Mouse (Mus musculus) regulatory T cell (primary cell): ENCODE measurements around the gene Cmtm1.
"Not testable (repeated sequence)": the region's sequence is repeated elsewhere in the genome, so short reads cannot be mapped to it uniquely, and the experiment has no call there.

Experiments used
- in situ Hi-C: fragments of 300-600 bp; cut with MboI, MseI; formaldehyde crosslinking; loops from one replicate; pipeline ENCODE4 v1.15.1; 2025; ENCODE audit warnings: high pct_unique_total_duplicates

The Cmtm1 gene

GRCm38 (mm10) chr8:104321930-104322329, 12.0 kb upstream of the Cmtm1 start, which contains the start of gene Cmtm2b:
Gene Cmtm2b (plus strand): TSS chr8:104322230.
- in situ Hi-C loops = not testable (repeated sequence)

GRCm38 (mm10) chr8:104321267-104321666, 11.3 kb upstream of the Cmtm1 start, which contains the start of gene Gm11020:
Gene Gm11020 (plus strand): TSS chr8:104321567.
- in situ Hi-C loops = not testable (repeated sequence)

DNA sequence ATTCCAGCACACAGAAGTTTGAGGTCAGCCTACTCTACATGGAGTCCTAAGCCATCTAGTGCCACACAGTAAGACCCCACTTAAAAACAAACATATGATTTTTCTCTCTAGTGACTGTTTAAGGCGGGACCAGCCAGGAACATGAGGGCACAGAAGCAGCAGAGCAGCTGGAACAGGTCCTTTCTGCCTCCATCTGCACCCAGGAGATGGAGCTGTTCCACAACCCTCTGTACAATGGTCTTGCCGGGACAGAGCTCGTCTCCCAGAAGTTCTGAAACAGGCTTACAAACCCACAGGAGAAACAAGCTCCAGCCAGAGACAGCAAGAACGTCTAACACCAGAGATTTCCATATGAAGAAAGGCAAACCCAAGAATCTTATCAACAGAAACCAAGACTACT, 3.4 kb upstream of the Cmtm1 start:
- in situ Hi-C loops = no loop called here

- in situ Hi-C loops = not testable (repeated sequence)
Measured at GRCm38 (mm10) chr8:104312023-104312422, 2.1 kb upstream of the Cmtm1 start.

DNA sequence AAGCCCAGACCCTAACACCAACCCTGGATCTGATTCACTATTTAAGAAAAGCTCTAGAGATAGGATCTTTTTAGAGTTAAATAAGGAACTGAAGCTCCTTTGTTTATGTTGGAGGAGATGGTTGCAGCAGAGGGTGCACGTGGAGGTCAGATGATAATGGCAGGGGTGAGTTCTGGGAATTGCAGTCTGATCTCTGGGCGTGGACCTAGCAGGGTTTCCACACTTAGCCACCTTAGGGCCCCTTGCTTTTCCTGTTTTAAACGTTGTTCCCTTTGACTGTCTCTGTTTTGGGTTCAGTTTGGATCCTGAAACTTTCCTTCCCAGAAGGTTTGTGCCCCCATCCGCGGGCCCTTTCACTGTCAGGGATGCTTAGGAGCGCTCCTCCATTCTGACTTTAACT, 1.6 kb downstream of the Cmtm1 start:
- in situ Hi-C loops = loop anchor here (5.0 kb wide), 1 partner anchor 41 kb away; no protein-coding TSS in a partner anchor

DNA sequence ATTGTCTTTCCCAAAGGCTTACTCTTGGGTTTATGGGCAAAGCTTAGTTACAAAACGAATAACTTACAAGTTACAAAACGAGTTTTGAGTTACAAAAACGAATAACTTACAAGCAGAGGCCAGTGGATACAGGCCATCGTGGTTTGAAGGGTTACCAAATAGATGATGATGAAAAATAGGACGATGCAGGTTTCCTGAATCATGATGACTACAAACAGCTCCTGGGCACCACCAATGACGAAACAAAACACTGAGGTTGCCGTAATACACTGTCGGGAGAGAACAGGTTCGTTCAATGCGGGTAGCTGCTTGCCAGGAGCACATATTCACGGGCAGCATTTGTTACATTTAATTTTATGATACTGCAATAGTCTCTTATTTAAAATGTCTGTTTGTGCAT, 5.0 kb downstream of the Cmtm1 start:
- in situ Hi-C loops = loop anchor here (5.0 kb wide), 1 partner anchor 38 kb away; no protein-coding TSS in a partner anchor

- in situ Hi-C loops = not testable (repeated sequence)
Measured at GRCm38 (mm10) chr8:104302536-104302935, 7.4 kb downstream of the Cmtm1 start.

GRCm38 (mm10) chr8:104301577-104301976, 8.4 kb downstream of the Cmtm1 start:
- in situ Hi-C loops = not testable (repeated sequence)

DNA sequence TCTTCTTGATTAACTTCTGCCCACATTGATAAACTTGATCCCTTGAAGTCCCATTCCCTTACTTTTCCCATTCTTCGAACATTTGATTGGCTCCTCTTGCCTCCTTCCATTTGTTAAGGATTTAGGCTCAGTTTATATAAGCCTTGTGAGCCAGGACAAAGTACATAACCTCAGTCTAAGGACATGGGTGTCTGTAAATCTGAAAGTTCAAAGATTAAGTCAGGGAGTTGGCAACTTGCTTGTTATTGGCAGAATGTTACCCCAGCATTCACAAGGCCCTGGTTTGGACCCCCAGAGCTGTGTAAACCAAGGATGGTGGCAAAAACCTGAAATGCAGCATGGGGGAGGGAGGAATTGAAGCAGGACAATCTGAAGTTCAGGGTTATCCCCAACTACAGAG, 15.5 kb downstream of the Cmtm1 start:
- in situ Hi-C loops = no loop called here

DNA sequence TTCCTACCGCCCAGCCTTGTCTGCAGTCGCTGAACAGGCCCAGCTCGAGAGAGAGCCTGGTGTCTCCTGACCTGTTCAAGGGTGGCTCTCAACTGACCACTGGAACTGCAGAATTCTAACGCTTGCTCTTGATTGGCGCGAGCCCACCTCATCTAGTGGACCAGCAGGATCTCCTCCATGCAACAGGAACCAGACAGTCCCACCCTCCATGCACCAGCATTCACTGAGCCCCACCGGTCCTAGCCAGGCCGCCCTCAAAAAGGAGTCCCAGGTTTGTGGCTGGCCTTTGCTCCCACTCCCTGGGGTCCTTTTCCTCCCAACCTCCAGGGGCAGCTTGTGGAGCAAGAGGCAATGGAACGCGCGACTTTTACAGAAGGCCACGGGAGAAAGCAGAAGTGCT, 16.9 kb downstream of the Cmtm1 start, which contains the start of gene Cmtm2a:
TSS of gene Cmtm2a (minus strand) at position 101 of the 400 bp plus-strand sequence.
- in situ Hi-C loops = not testable (repeated sequence)

- in situ Hi-C loops = loop anchor here (5.0 kb wide), 1 partner anchor 38 kb away; no protein-coding TSS in a partner anchor
Measured at GRCm38 (mm10) chr8:104268937-104269440, 41.0 kb downstream of the Cmtm1 start.

DNA sequence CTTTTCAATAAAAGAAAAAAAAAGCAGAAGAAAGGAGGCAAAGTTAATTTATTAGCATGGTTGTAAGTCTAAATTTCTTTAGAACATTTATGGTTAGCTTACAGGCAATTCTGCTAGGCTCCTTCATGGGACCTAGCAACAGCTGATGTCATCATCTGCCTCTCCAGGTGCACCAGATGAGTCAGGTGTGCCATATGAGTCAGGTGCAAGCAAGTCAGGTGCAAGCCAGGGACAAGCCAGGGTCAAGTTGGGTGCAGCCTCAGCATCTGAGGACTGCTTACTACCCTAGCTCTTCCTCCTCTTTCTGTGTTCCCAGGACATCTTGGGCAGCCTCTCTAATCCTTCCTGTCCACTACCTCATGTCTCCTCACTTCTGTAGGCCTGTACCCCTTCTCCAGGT, 41.6 kb downstream of the Cmtm1 start:
- in situ Hi-C loops = loop anchor here (5.0 kb wide), 1 partner anchor 39 kb away; no protein-coding TSS in a partner anchor

- in situ Hi-C loops = not testable (repeated sequence)
Measured at GRCm38 (mm10) chr8:104264271-104264935, 45.5 kb downstream of the Cmtm1 start.

DNA sequence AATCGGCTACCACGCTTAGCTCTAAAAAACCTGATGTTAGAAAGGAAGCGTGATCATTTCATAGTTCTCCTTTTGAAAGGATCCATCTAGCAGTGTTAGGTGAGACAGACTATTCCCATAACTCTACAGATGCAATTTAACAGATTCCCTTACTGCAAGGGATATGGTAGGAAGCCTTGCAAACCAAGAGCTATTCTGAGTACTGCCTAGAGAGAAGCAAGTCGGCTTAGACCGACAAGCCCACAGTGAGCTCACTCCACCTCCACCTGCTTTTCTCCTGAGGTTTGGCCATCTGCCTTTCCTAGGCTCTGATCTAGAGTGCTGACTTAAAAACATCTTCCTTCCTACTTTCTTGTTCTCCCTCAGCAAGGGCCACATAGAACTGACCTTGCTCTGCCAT, 48.1 kb downstream of the Cmtm1 start:
- in situ Hi-C loops = not testable (repeated sequence)

DNA sequence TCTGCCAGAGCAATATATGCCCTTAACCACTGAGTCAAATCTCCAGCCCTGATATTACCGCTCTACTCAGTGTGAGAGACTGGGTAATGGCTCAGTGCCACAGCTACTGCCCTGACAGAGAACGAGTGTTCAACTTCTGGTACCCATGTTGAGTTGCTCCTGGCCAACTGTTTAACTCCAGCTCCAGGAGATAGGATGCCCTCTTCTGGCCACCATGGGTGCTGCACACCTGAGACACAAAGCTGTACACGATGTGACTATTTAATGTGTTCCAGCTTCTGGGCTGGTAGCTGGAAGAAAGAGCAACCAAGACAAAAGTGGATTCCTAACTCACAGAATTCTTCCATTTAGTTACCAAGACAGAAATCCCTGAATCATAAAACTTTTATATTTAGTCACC, 56.9 kb downstream of the Cmtm1 start:
- in situ Hi-C loops = no loop called here

DNA sequence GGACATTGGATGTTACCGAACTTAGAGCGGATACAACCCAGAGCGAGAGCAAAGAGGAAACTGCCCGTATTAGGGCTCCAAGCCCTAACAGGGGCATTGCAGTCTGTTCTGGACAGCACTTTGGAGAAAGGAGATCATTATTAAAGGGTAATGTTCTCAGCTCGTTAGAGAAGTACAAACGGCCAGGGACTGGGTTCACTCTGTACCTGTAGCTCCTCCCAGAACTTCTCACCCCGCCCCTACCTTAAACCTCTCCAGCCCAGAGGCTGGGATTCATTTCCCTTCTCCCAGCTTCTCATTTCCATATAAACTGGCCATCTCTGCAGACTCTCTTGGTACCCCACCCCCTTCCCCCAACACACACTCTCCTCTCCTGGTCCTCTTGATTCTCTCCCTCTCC, 58.5 kb downstream of the Cmtm1 start:
- in situ Hi-C loops = no loop called here

DNA sequence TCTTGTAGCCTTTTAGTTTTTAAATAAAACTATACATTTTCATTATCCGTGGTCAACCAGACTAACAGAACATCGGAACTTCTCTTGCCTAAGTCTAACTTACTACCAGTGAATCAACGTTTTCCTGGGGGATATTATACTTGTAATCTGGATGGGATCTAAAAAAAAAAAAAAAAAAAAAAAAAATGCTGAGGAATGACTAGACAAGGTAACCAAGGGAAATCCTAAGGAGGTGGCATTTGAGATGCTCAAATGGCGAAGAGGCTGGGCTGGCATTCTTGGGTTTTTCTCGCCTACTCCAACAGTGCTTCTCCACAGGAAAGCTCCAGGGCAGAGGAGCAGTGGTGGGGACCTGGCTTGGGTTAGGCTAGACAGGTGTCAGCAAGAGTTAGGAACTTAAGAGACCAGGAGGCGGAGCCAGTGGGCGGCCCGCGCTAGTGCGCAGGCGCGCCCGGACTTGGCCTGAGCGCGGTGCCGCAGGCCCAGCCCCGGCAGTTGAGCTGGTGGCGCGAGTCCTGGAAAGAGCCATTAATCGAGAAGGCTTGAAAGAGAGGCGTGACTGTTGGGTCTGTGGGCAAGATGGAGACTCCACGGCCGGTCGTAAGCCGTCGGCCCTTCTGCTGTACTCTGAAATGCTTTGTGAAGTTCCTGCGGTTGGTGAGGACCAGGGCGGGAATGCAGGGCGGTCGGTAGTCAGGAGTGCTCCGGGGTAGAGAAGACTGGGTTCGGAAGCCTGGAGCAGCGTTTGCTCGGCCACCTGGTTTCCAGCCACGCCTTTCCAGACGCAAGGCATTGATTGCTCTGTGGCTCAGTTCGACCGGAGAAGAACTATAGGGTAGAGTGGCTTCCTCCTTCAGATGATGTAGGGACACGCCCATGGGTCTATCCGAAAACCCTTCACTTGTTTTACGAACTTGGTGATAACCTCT, 59.2 kb downstream of the Cmtm1 start, which contains the start of gene Cklf:
TSS of gene Cklf (plus strand) at position 423 of the 929 bp plus-strand sequence.
- in situ Hi-C loops = no loop called here

DNA sequence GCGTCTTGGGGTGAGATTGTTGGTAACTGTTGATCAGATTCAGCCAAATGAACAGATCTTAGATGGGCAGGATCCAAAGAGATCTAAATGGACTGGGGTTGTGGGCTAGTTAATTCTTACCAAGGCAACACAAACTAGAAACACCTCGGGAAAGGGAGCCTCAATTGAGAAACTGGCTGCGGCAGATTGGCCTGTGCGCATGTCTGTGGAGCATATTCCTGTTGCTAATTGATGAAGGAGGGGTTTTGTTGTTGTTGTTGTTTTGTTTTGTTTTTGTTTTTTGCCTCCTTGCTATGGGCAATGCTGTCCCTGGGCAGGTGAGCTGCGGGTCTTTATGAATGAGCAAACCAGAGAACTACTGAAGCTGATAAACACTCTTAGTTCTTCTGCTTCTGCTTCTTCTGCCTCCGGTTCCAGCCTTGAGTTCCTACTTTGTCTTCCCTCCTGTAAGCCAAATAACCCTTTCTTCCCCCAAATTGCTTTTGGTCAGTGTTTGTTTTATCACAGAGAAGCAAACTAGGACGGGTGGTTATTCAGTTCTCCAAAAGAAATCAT, 60.4 kb downstream of the Cmtm1 start:
- in situ Hi-C loops = loop anchor here (10.0 kb wide), 1 partner anchor 195 kb away; the partner anchor contains the start of gene Dync1li2

DNA sequence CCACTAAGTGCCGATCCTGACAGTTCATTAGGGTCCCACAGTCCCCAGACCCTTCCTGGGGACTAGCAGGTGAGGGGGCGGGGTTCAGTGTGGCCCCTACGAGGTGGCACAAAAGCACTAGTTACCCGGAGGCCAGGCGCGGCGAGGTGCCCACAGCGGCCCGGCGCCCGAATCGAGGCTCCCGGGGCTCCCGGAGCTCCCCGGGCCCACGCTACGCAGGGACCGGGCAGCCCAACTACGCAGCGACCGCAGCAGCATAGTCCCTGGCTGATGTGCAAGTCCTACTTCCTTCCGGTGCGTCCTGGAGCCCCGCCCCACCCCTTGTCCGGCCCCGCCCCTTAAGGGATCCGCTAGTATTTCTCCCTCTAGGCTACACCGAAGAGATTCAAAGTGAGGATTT, 61.7 kb downstream of the Cmtm1 start, which contains the start of gene Tk2:
TSS of gene Tk2 (minus strand) at position 283 of the 400 bp plus-strand sequence.
- in situ Hi-C loops = loop anchor here (10.0 kb wide), 1 partner anchor 197 kb away; the partner anchor contains the start of gene Dync1li2

DNA sequence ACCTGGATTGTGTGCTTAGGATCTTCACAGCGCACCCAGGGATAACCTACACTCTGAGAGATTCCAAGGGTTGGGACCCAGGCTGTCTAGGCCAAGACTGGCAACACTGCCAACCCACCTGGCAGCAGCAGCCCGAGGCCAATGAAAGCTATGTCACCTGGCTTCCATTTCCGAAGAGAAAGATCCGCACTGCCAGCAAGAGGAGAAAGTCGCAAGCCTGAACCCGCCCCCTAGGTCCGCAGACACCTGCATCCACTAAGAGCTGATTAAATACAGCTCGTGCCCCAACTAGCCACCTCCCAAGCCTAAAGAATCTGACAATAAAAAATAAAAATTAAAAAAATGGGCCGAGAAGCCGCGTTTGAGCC, 62.1 kb downstream of the Cmtm1 start:
- in situ Hi-C loops = loop anchor here (10.0 kb wide), 1 partner anchor 197 kb away; the partner anchor contains the start of gene Dync1li2
